Mouse (Mus musculus) spleen, adult 2 months (tissue): ENCODE measurements around the gene Cd1d1.

Experiments
- CTCF ChIP-seq: fragments of 200-500 bp; IDR thresholded peaks from 2 replicates; pipeline ENCODE4 v1.5.1; 2011; ENCODE audit warnings: mild to moderate bottlenecking, inconsistent platforms; ENCODE audit not compliant: insufficient read depth, insufficient read length, insufficient replicate concordance; ENCODE audit errors: extremely low read depth
- POLR2A ChIP-seq: fragments of 200-500 bp; IDR thresholded peaks from 2 replicates; pipeline ENCODE4 v1.6.1; 2011; ENCODE audit warnings: low read depth, low read length, inconsistent platforms

DNA sequence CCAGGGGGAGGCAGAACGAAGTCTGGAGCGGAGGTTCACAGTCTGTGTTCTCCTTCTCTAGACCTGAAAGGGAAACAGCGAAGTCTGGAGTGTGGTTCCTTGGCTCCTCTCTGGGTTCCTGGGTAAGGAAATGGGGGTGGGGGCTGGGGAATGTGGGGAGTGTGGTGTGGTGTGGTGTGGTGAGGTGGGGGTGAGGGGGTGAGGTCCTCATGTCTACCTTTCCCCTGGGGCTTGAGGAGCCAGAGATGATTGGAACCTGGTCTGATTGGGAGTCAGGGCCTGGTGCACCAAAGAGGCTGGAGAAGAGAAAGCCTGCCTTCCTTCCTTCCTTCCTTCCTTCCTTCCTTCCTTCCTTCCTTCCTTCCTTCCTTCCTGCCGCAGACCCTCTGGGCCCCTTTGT is 34.8 kb upstream of the Cd1d1 start:
- no peak for TF ChIP-seq CTCF
- TF ChIP-seq POLR2A = no peak
